Mouse (Mus musculus) hindbrain, postnatal 0 days (tissue): ENCODE results near the gene Pnrc1. TPM values are rescaled to one million over a fixed set of nuclear protein-coding genes. Genes with fewer than 3 reads are reported as not detected.

ENCODE experiments used
- ATAC-seq: fragments of 200-750 bp; cut with Nextera tagmentation; 2 replicates; pipeline ENCODE4 v1.8.0; 2017; ENCODE audit warnings: mild to moderate bottlenecking, moderate TSS enrichment, moderate library complexity
- DNase-seq: peaks from one replicate; pipeline ENCODE4 v3.0.0-alpha.2; 2015; ENCODE audit warnings: low spot score
- H3K27ac ChIP-seq: fragments of 300-500 bp; sonication (generic); 2 replicates; pipeline ENCODE4 v1.5.1; 2014; ENCODE audit warnings: mild to moderate bottlenecking
- H3K27me3 ChIP-seq: fragments of 300-500 bp; sonication (generic); 2 replicates; pipeline ENCODE4 v1.6.1; 2014; ENCODE audit warnings: low read length, mixed read lengths; ENCODE audit not compliant: insufficient read depth
- H3K36me3 ChIP-seq: fragments of 300-500 bp; sonication (generic); 2 replicates; pipeline ENCODE4 v1.6.1; 2014; ENCODE audit warnings: low read length, mixed read lengths; ENCODE audit not compliant: insufficient read depth
- H3K4me1 ChIP-seq: fragments of 300-500 bp; sonication (generic); 2 replicates; pipeline ENCODE4 v1.6.1; 2014; ENCODE audit warnings: antibody characterized with exemption, low read length, mixed read lengths; ENCODE audit not compliant: insufficient read depth
- H3K4me2 ChIP-seq: fragments of 300-500 bp; sonication (generic); 2 replicates; pipeline ENCODE4 v1.6.1; 2014; ENCODE audit warnings: low read depth, mild to moderate bottlenecking, low read length, moderate library complexity, mixed read lengths
- H3K4me3 ChIP-seq: fragments of 300-500 bp; sonication (generic); 2 replicates; pipeline ENCODE4 v1.5.1; 2014; ENCODE audit warnings: low read length
- H3K9ac ChIP-seq: fragments of 300-500 bp; sonication (generic); replicated peaks from 2 replicates; pipeline ENCODE4 v1.6.1; 2014; ENCODE audit warnings: mild to moderate bottlenecking, low read length, moderate library complexity, mixed read lengths
- H3K9me3 ChIP-seq: fragments of 300-500 bp; sonication (generic); 2 replicates; pipeline ENCODE4 v1.6.1; 2016; ENCODE audit warnings: low read length, mixed read lengths
- CTCF ChIP-seq: IDR thresholded peaks from 2 replicates; pipeline ENCODE4 v1.5.1; 2016; ENCODE audit warnings: antibody characterized with exemption, control low read depth, low read depth
- WGBS: fragments of 180-500 bp; shearing (Covaris S2); extraction: QIAGEN DNeasy Blood & Tissue Kit; methylation state at CpG from one replicate; pipeline ENCODE4 v1.1.7; 2014; 5-methylcytosine and 5-hydroxymethylcytosine counted together
- polyA plus RNA-seq: library from polyadenylated mRNA; unstranded; fragments of >200 nt; fragmentation: Nextera tagmentation; extraction: Ambion mirVana; gene quantifications from 2 replicates; pipeline ENCODE4 v1.2.1, GENCODE M21; 2015
- total RNA-seq: library from RNA; depleted of rRNA; stranded (reverse); fragments of >200 nt; gene quantifications from 2 replicates; pipeline ENCODE4 v1.2.3, GENCODE M21; 2014

Gene Pnrc1
- total and polyA plus RNA-seq, 2 experiments from 2014 or later: 49.8 to 60.5 TPM

- no peak overlapping the region for H3K27ac ChIP-seq
- H3K9ac ChIP-seq: no peak overlapping the region
- H3K4me1 ChIP-seq: no peaks in the 10 kb centered on the region
- WGBS: 86% methylated on average over 12 of the region's 12 CpGs
- no peaks in the 10 kb centered on the region for H3K36me3 ChIP-seq
- H3K27me3 ChIP-seq: no peaks in the 10 kb centered on the region
- no peak overlapping the region for H3K4me3 ChIP-seq
- peak overlapping the region; percentile 7; the same call in 1 of the 2 replicates for H3K4me2 ChIP-seq
- DNase-seq: no peak
- TF ChIP-seq CTCF: no peak
- no peaks in the 10 kb centered on the region for H3K9me3 ChIP-seq
- no peak for ATAC-seq
Observed at GRCm38 (mm10) chr4:33289106-33289650, 785 bp downstream of the Pnrc1 start.

GRCm38 (mm10) chr4:33285448-33285847, 4.5 kb downstream of the Pnrc1 start:
- ATAC-seq (no peak), DNase-seq (no peak)
- WGBS: 82% methylated on average over 8 of the region's 8 CpGs
- no peaks in the 10 kb centered on the region for H3K36me3 ChIP-seq
- H3K4me3 ChIP-seq: no peak overlapping the region
- no peaks in the 10 kb centered on the region for H3K27me3 ChIP-seq
- no peak for TF ChIP-seq CTCF
- no peak overlapping the region for H3K4me2 ChIP-seq
- no peaks in the 10 kb centered on the region for H3K9me3 ChIP-seq
- H3K9ac ChIP-seq: no peak overlapping the region
- H3K4me1 ChIP-seq: no peaks in the 10 kb centered on the region
- H3K27ac ChIP-seq: no peak overlapping the region

GRCm38 (mm10) chr4:33284083-33284880, 5.7 kb downstream of the Pnrc1 start:
- no peak overlapping the region for H3K27ac ChIP-seq
- DNase-seq: no peak
- H3K27me3 ChIP-seq: no peaks in the 10 kb centered on the region
- H3K4me2 ChIP-seq: no peak overlapping the region
- no peaks in the 10 kb centered on the region for H3K36me3 ChIP-seq
- H3K4me1 ChIP-seq: no peaks in the 10 kb centered on the region
- no peak for TF ChIP-seq CTCF
- no peak overlapping the region for H3K4me3 ChIP-seq
- no peak overlapping the region for H3K9ac ChIP-seq
- no peak for ATAC-seq
- 86% methylated on average over 5 of the region's 5 CpGs for WGBS
- no peaks in the 10 kb centered on the region for H3K9me3 ChIP-seq

- WGBS: 87% methylated on average over 3 of the region's 3 CpGs
- ATAC-seq (no peak), DNase-seq (no peak)
- H3K9me3 ChIP-seq: no peaks in the 10 kb centered on the region
- H3K27ac ChIP-seq: no peak overlapping the region
- no peak for TF ChIP-seq CTCF
- no peak overlapping the region for H3K4me2 ChIP-seq
- H3K4me1 ChIP-seq: no peaks in the 10 kb centered on the region
- no peak overlapping the region for H3K9ac ChIP-seq
- H3K36me3 ChIP-seq: no peaks in the 10 kb centered on the region
- no peak overlapping the region for H3K4me3 ChIP-seq
- H3K27me3 ChIP-seq: no peaks in the 10 kb centered on the region
Observed at GRCm38 (mm10) chr4:33281891-33282685, 7.9 kb downstream of the Pnrc1 start.

- DNase-seq (no peak), ATAC-seq (no peak)
- no peak overlapping the region for H3K27ac ChIP-seq
- H3K4me2 ChIP-seq: no peak overlapping the region
- H3K27me3 ChIP-seq: no peaks in the 10 kb centered on the region
- no peaks in the 10 kb centered on the region for H3K36me3 ChIP-seq
- H3K9ac ChIP-seq: no peak overlapping the region
- H3K4me1 ChIP-seq: no peaks in the 10 kb centered on the region
- H3K9me3 ChIP-seq: no peaks in the 10 kb centered on the region
- no peak overlapping the region for H3K4me3 ChIP-seq
- TF ChIP-seq CTCF: no peak
- WGBS: 83% methylated on average over 3 of the region's 3 CpGs
Observed at GRCm38 (mm10) chr4:33273437-33273836, 16.5 kb downstream of the Pnrc1 start.

- ATAC-seq: no peak
- H3K27me3 ChIP-seq: no peaks in the 10 kb centered on the region
- H3K9me3 ChIP-seq: no peaks in the 10 kb centered on the region
- 83% methylated on average over 11 of the region's 11 CpGs for WGBS
- TF ChIP-seq CTCF: no peak
- H3K27ac ChIP-seq: no peak overlapping the region
- no peaks in the 10 kb centered on the region for H3K4me1 ChIP-seq
- H3K36me3 ChIP-seq: no peaks in the 10 kb centered on the region
- H3K4me3 ChIP-seq: no peak overlapping the region
- no peak for DNase-seq
- H3K9ac ChIP-seq: no peak overlapping the region
- no peak overlapping the region for H3K4me2 ChIP-seq
Observed at GRCm38 (mm10) chr4:33270386-33271314, 19.3 kb downstream of the Pnrc1 start.
